Mouse (Mus musculus): Measurements from ENCODE around the gene Rps6kc1.

Gene Rps6kc1

GRCm38 (mm10) chr1:190898899-190899575 is 12.5 kb downstream of the Rps6kc1 start:
- DNase-seq: no peak

- no peak for DNase-seq
These were observed 13.4 kb downstream of the Rps6kc1 start for GRCm38 (mm10) chr1:190898186-190898585.

GRCm38 (mm10) chr1:190893559-190894167 is 17.9 kb downstream of the Rps6kc1 start:
- no peak for DNase-seq

- no peak for DNase-seq
These were observed 22.9 kb downstream of the Rps6kc1 start for GRCm38 (mm10) chr1:190888646-190889045.

- DNase-seq: no peak
These were observed 23.5 kb downstream of the Rps6kc1 start for GRCm38 (mm10) chr1:190888031-190888430.

GRCm38 (mm10) chr1:190886014-190886413 is 25.6 kb downstream of the Rps6kc1 start:
- DNase-seq: no peak

GRCm38 (mm10) chr1:190881422-190881821 is 30.1 kb downstream of the Rps6kc1 start:
- peak; percentile 58 for DNase-seq

GRCm38 (mm10) chr1:190880638-190881037 is 30.9 kb downstream of the Rps6kc1 start:
- DNase-seq: no peak

- DNase-seq: no peak
These were observed 35.8 kb downstream of the Rps6kc1 start for GRCm38 (mm10) chr1:190875751-190876150.

GRCm38 (mm10) chr1:190875089-190875488 is 36.5 kb downstream of the Rps6kc1 start:
- no peak for DNase-seq

GRCm38 (mm10) chr1:190871068-190871467 is 40.5 kb downstream of the Rps6kc1 start:
- DNase-seq: no peak

- DNase-seq: no peak
These were observed 41.6 kb downstream of the Rps6kc1 start for GRCm38 (mm10) chr1:190869996-190870395.

- no peak for DNase-seq
These were observed 42.8 kb downstream of the Rps6kc1 start for GRCm38 (mm10) chr1:190868790-190869189.

GRCm38 (mm10) chr1:190861626-190862025 is 49.9 kb downstream of the Rps6kc1 start:
- no peak for DNase-seq

- DNase-seq: no peak
These were observed 57.1 kb downstream of the Rps6kc1 start for GRCm38 (mm10) chr1:190854465-190854864.

GRCm38 (mm10) chr1:190849162-190849865 is 62.3 kb downstream of the Rps6kc1 start:
- no peak for DNase-seq

- DNase-seq: no peak
These were observed 62.9 kb downstream of the Rps6kc1 start for GRCm38 (mm10) chr1:190848676-190849075.

- no peak for DNase-seq
These were observed 64.6 kb downstream of the Rps6kc1 start for GRCm38 (mm10) chr1:190846956-190847355.

- no peak for DNase-seq
These were observed 65.4 kb downstream of the Rps6kc1 start for GRCm38 (mm10) chr1:190846074-190846730.

GRCm38 (mm10) chr1:190845419-190845818 is 66.2 kb downstream of the Rps6kc1 start:
- no peak for DNase-seq

GRCm38 (mm10) chr1:190844356-190844755 is 67.2 kb downstream of the Rps6kc1 start:
- no peak for DNase-seq

- DNase-seq: no peak
These were observed 75.5 kb downstream of the Rps6kc1 start for GRCm38 (mm10) chr1:190836046-190836445.

GRCm38 (mm10) chr1:190834201-190834907 is 77.2 kb downstream of the Rps6kc1 start:
- no peak for DNase-seq
